Mouse (Mus musculus): Measurements from ENCODE around the gene Cactin.

Gene Cactin

GRCm38 (mm10) chr10:81320550-81321347 is at the start of gene Cactin:
Gene Cactin, plus strand, starts transcription at chr10:81321103.
- peak; percentile 99 for DNase-seq

GRCm38 (mm10) chr10:81272356-81272755 is 48.5 kb upstream of the Cactin start:
- no peak for DNase-seq

DNA sequence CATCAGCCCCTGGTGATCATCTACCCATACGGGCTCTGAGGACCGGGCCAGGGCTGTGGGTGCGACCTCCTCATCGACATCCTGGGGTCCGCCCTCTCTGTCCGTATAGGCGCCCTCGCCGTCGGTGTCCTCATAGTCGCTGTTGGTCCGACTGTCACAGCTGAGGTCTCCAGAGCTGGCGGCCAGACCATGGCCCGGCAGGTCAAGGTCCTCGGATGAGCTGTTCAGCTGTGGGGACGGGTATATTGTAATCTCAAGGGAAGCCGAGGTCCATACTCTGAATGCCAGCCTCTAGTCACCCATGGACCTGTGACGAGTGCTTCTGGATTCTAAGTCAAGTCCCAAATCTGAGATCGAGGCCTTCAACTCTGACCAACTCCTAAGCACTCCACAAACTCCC is 47.1 kb upstream of the Cactin start:
- DNase-seq = no peak

GRCm38 (mm10) chr10:81277676-81278075 is 43.2 kb upstream of the Cactin start:
- no peak for DNase-seq

DNA sequence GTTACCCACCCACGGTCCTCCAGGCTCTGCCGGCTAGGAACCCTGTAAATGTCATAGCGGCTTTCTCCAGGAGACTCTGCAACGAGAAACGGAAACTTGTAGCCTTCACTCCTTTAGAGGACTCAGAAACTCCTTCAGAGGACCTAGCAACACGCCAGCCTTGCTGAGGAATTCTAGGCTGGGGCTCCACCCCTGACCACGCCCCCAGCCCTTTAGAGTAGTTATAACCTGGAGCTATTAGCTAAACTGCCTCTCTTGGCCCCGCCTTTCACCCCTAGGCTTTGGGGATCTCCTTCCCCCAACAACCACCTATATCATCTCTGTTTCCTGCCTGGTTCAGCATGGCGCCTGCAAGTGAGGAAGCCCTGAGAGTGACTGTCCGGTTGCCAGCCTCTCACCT is 41.4 kb upstream of the Cactin start:
- no peak for DNase-seq

DNA sequence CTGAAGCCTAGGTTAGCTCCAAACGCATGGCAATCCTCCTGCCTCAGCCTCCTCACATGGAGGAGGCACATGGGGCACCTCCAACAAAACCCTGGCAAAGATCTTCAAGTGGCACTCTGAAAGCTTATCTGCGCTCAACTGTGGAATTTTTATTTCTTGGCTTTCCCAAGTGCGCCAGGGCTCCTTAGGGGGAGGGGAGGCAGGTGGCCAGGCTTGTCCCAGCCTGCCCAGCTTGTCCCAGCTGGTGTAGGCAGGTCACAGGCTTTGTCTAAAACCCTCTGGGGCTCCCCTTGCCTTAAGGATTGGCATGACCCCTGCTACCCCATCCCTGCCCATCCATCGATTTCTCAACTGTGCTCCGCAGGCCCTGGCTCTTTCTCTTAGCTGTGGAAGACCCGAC is 36.7 kb upstream of the Cactin start:
- no peak for DNase-seq

GRCm38 (mm10) chr10:81284719-81285118 is 36.2 kb upstream of the Cactin start:
- DNase-seq = no peak

DNA sequence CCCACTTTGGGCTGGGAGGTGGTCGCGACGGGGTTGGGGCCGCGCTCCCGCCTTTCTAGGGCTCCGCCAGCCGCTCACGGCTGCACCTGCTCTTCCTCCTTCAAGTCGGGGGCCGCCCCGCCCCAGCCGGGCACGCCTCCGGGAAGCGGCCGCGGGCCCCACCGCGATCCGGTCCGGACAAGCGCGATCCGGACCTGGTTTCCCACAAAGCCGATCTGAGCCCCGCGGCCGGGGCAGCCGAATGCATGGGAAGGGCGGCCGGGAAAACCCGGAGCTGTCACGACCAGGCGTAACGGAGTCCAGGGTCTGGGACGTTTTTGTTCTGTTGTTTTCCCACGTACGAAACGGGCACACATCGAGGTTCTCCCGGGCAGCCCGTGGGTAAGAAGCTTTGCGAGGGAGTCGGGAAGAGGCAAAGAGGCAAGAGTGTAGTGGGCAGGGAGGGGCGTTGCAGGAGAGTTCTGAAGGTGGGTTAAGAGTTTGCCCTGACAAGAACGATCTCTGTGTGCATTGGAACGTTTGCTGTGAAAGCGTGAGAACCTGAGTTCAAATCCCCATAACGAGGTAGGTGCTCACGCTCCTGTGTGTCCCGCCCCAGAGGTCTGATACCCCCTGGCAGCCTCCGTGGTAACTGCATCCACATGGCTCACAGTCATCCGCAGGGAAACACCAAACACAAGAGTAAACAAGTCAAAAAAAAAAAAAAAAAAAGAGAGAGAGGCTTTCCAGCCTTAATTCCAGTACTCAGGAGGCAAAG is 35.0 kb upstream of the Cactin start:
- DNase-seq = peak; percentile 79

DNA sequence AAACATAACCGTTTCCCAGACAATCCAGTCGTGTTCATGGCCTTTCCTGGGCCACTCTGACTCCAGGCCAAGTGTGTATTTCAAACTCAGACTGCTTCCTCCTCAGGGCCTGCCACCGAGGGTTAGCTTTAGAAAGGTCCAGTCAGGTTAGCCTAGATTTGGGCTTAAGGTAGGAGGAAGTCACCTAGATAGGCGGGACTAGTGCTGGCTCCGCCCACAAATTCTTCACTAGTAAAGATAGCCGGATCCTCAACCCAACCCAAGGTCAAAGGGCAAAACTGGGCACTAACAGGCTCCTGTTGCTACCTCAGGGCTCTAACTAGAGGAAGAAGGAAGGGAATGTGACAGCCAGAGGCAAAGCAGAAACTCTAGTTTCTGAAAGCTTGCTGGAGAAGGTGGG is 34.3 kb upstream of the Cactin start:
- DNase-seq = no peak

DNA sequence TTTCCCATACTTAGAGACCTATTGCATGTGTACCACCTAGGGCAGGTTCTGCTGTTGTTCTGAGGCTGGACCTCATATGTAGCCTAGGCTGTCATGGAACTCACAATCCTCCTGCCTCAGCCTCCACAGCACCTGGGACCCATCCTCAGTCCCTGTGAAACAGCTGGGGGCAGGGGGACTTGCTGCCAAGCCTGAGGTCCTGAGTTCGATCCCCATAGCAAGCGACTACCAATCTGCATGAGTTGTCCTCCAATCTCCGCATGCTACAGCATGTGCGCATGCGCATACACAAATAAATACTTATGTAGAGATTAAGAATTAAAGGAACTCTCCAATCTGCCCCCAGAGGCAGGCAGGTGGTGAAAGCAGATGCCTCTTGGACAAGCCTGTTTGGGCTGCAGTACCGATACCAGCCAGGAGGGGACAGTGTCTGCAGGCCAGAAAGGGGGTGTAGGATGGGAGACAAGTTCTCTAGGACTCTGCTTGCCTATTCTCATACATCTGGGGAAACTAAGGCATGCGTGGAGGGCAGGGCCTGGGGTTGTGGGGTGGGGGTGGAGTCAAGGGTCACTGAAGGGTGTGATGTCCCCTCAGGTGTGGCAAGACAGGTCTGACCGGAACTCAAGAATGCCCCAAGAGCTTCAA is 33.3 kb upstream of the Cactin start:
- DNase-seq = no peak

GRCm38 (mm10) chr10:81288601-81289000 is 32.3 kb upstream of the Cactin start:
- no peak for DNase-seq

DNA sequence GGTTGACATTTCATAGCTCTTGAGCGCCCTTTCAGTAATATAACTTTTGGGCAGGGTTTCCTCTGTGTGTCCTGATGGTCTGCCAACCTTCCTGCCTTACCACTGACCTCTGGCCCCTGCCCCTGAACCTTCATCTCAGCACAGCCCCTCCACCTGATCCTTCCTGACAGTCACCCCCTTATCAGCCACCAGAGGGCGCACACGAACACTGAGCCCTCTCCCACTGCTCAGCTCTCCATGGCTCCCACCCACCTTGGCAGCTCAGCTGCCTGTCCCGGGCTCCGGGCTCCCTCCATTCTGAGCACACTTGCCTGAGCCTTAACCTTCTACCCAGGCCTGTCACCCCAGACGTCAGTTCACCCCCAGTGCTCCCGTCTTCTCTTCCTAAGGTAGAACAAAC is 31.6 kb upstream of the Cactin start:
- DNase-seq = no peak

GRCm38 (mm10) chr10:81289811-81290210 is 31.1 kb upstream of the Cactin start:
- DNase-seq = no peak

DNA sequence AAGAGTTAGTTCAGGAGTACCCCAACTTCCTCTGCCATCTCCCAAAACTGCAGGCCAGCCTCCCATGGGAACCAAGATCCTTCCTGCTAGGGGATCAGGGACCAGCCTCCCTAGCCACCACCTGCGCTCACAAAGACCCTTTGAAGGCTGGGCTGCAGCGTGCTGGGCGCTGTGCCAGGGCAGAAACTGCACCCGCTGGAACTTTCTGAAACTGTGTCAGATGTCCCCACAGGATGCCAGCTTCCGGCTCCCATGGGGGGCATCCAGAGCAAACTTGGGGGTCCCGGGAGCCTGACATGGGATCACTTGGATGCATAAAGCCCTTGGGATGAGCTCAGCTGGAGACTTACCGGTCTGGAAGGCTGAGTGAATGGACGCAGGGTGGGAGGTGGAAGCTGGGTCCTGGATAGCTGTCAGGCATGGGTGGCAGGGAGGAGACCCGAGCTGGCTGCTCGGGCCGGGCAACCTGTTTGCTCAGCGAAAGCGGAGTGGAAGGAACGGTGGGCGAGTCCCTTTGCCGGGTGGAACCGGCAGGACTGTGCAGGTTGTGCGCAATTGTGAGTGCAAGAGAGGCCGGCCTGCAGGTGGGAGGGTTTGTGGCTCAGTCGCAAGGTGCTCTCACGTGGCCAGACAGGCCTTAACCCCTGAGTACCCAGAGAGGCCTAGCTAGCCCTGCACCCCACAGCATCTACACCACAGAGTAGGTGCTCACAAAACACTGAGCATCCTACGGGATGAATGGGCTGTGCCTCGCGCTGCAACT is 30.0 kb upstream of the Cactin start:
- DNase-seq = no peak

DNA sequence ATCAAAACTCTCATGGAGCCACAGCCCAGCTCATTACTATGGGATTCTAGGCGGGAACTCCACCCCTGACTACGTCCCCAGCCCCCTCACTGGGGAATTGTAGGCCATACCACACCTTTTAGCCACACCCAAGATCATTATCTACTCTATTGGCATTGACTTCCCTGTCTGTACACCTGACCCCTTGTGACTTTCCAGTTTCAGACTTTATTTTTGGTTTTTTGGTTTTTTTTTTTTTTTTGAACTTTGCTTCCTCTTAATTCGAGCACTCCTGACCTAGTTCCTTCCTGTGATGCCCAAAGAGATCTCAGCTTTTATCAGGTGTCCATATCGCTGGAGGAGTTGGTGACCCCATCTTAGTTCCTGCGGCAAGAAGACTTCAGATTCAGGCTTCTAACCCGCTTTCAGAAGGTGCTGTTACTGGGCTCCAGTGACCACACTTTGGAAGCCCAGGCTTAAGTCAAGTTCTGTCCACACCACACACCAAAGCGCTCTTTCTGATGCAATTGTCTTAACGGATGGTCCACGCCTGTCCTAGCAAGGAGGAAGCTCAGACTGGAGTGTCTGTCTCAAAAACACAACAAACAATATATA is 29.3 kb upstream of the Cactin start, which contains the start of gene Tjp3:
TSS of gene Tjp3 (minus strand) at position 71 of the 594 bp plus-strand sequence.
- DNase-seq = no peak

- DNase-seq = peak; percentile 100
These were observed 28.2 kb upstream of the Cactin start, which contains the start of gene Pip5k1c for GRCm38 (mm10) chr10:81292554-81293333. Gene Pip5k1c, plus strand, starts transcription at chr10:81292963.

GRCm38 (mm10) chr10:81293334-81294030 is 27.4 kb upstream of the Cactin start:
- no peak for DNase-seq

DNA sequence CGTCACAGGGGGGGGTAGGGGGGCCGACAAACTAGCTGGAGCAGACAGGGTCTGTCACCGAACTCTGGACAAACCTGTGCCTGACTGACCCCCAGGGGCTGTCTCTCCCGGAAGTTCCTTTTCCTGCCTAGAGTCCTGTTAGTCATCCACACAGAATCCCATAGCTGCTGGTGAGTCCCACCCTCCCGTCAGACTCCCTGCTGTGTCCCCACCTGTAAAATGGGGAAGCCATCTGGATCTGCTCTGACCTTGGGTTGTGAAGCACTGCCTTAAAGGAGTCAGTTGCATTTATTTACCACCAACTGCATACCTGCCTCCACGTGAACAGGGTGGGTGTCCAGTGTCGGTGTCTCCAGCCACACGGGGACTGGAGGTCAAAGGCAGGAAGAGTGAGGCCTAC is 26.5 kb upstream of the Cactin start:
- peak; percentile 85 for DNase-seq

- no peak for DNase-seq
These were observed 25.7 kb upstream of the Cactin start for GRCm38 (mm10) chr10:81295185-81295584.

DNA sequence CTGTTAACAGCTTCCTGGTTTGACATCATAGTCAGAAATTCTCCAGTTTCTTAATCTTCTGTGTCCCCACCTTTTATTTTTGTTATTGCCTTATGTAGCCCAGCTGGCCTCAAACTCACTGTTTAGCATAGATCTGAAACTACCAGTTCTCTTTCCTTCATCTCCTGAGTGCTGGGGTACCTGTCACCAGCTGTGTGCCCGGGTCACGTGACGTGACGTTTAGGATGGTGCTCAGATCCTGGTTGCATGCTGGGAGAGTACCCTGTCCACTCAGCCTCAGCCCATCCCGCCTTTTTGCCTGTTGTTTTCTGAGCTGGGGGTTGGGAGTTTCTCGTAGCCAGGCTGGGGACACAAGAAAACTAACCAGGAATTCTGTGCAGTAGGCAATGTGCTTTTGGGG is 23.7 kb upstream of the Cactin start:
- no peak for DNase-seq

DNA sequence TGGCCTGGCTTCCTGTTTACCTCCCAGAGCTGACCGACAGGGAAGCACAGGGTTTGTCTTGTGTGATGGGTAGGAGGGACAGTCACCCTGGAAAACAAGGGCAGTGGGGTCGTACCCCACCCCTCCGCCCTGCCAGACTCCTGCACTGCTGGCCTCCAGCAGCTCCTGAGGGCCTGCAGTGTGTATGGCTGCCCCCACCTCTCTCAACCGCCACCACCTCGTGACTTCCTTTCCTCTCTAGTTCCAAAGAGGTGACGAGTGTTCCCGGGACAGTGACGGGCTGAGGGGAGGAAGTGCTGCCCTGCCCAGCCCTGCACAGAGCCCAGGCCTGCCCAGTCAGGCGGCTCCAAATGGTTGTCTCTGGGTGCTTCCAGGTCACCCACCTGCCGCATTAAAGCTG is 23.1 kb upstream of the Cactin start:
- no peak for DNase-seq

Measured in cerebellum, adult 11 months (tissue).